12 mouse cellular contexts compared by ENCODE assay signal in the genomic region with DNA sequence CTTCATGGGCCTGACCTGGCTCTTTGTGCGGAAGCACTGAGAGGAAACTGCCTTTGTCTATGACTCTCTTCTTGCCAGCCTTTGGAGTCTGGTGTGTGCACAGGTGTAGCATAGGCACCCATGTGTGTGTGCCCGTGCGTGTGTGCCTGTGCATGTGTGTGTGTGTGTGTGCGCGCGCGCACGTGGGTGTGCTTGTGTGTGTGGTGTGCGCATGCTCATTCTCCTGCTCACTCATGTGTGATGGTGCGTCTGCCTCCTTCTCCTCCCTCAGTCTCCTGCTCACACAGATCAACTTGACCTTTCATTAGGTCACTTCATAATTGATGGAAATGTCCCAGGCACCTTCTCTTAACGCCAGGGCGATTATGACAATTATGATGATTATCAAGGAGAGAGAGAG.
A peak's percentile ranks its signal among the peaks of the same experiment; 100 is the strongest.
DNase-seq lines count a peak whose midpoint lies in the region; ATAC-seq and TF ChIP-seq lines count a peak whose summit lies in the region.
"Had no signal": no experiment of that assay in that cellular context is flagged by ENCODE, and none has a peak within 500 bp of the region (broad histone marks: within the 10 kb centered on the region; RNA-seq: fewer than 3 reads in every experiment).

No protein-coding gene starts in this region.

- no peak overlapping the region for H3K9ac ChIP-seq in forebrain, embryonic 15.5 days (replicated peaks)
- H3K9ac ChIP-seq in midbrain, embryonic 16.5 days (ENCODE audit: low read depth, low read length) = no peak overlapping the region
- H3K9ac ChIP-seq in stomach, postnatal 0 days (ENCODE audit: low read length) = no peak overlapping the region
- no peak overlapping the region for H3K9ac ChIP-seq in liver, embryonic 12.5 days
- H3K9ac ChIP-seq: limb, embryonic 12.5 days; liver, postnatal 0 days had no signal

- H3K27me3 ChIP-seq in forebrain, embryonic 15.5 days = no peaks in the 10 kb centered on the region
- H3K27me3 ChIP-seq in midbrain, embryonic 16.5 days (ENCODE audit: control insufficient read depth, insufficient read depth, low read depth, low read length) = peaks cover 5% of the 10 kb centered on the region
- H3K27me3 ChIP-seq in stomach, postnatal 0 days (ENCODE audit: control insufficient read depth, insufficient read depth, low read length) = no peaks in the 10 kb centered on the region
- H3K27me3 ChIP-seq in liver, embryonic 12.5 days (replicated peaks) = peaks cover 9% of the 10 kb centered on the region; the same call in 1 of the 2 replicates

- TF ChIP-seq EP300 in stomach, postnatal 0 days (optimal IDR thresholded peaks at IDR 0.05) = no peak

- no peak overlapping the region for H3K4me3 ChIP-seq in layer of hippocampus, adult 2 months
- no peak overlapping the region for H3K4me3 ChIP-seq in forebrain, embryonic 15.5 days
- no peak overlapping the region for H3K4me3 ChIP-seq in midbrain, embryonic 16.5 days (ENCODE audit: low read depth, low read length)
- H3K4me3 ChIP-seq in stomach, postnatal 0 days (ENCODE audit: low read depth, low read length) = no peak overlapping the region
- H3K4me3 ChIP-seq in liver, embryonic 12.5 days = no peak overlapping the region
- H3K4me3 ChIP-seq: gastrocnemius, adult 2 months; heart, embryonic 10.5 days; limb, embryonic 12.5 days had no signal

- peak; percentile 32; the same call in 1 of the 2 replicates for ATAC-seq in forebrain, embryonic 15.5 days (replicated peaks)
- ATAC-seq in midbrain, embryonic 16.5 days = peak; percentile 47
- ATAC-seq in stomach, postnatal 0 days (ENCODE audit: low FRiP score, low TSS enrichment) = no peak
- no peak for ATAC-seq in liver, embryonic 12.5 days
- ATAC-seq: liver, postnatal 0 days had no signal

- H3K27ac ChIP-seq in layer of hippocampus, adult 2 months = no peak overlapping the region
- peak overlapping the region; percentile 62 for H3K27ac ChIP-seq in forebrain, embryonic 15.5 days (replicated peaks)
- H3K27ac ChIP-seq in midbrain, embryonic 16.5 days (ENCODE audit: low read length) = peak overlapping the region; percentile 30; the same call in 1 of the 2 replicates
- H3K27ac ChIP-seq in stomach, postnatal 0 days (replicated peaks) = no peak overlapping the region
- H3K27ac ChIP-seq in liver, embryonic 12.5 days = no peak overlapping the region
- H3K27ac ChIP-seq: gastrocnemius, adult 2 months; heart, embryonic 10.5 days; limb, embryonic 12.5 days had no signal

- peak overlapping the region; percentile 25; the same call in 1 of the 2 replicates for H3K4me2 ChIP-seq in forebrain, embryonic 15.5 days (replicated peaks)
- no peak overlapping the region for H3K4me2 ChIP-seq in midbrain, embryonic 16.5 days (ENCODE audit: low read length)
- H3K4me2 ChIP-seq in stomach, postnatal 0 days (replicated peaks; ENCODE audit: low read depth) = no peak overlapping the region
- no peak overlapping the region for H3K4me2 ChIP-seq in liver, embryonic 12.5 days
- H3K4me2 ChIP-seq: limb, embryonic 12.5 days had no signal

- no peak for TF ChIP-seq CTCF in layer of hippocampus, adult 2 months (conservative IDR thresholded peaks at IDR 0.05)
- TF ChIP-seq CTCF in stomach, postnatal 0 days (IDR thresholded peaks at IDR 0.05; ENCODE audit: low read depth) = no peak

- no peaks in the 10 kb centered on the region for H3K9me3 ChIP-seq in forebrain, embryonic 15.5 days
- no peaks in the 10 kb centered on the region for H3K9me3 ChIP-seq in midbrain, embryonic 16.5 days (replicated peaks; ENCODE audit: control insufficient read depth, low read length, poor library complexity, severe bottlenecking)
- H3K9me3 ChIP-seq in stomach, postnatal 0 days (ENCODE audit: control insufficient read depth, low read length) = no peaks in the 10 kb centered on the region
- no peaks in the 10 kb centered on the region for H3K9me3 ChIP-seq in liver, embryonic 12.5 days (replicated peaks)
- H3K9me3 ChIP-seq: heart, embryonic 10.5 days; limb, embryonic 12.5 days had no signal

- 40% methylated on average over 12 of the region's 12 CpGs for WGBS in forebrain, embryonic 15.5 days
- 64% methylated on average over 12 of the region's 12 CpGs for WGBS in midbrain, embryonic 16.5 days
- 80% methylated on average over 12 of the region's 12 CpGs for WGBS in stomach, postnatal 0 days
- WGBS in liver, embryonic 12.5 days (ENCODE audit: insufficient replicate concordance) = 78% methylated on average over 12 of the region's 12 CpGs

- peaks cover 49% of the 10 kb centered on the region for H3K4me1 ChIP-seq in forebrain, embryonic 15.5 days
- peaks cover 18% of the 10 kb centered on the region for H3K4me1 ChIP-seq in midbrain, embryonic 16.5 days (ENCODE audit: control insufficient read depth, insufficient read depth, low read length)
- no peaks in the 10 kb centered on the region for H3K4me1 ChIP-seq in stomach, postnatal 0 days (replicated peaks; ENCODE audit: control insufficient read depth, insufficient read depth)
- no peaks in the 10 kb centered on the region for H3K4me1 ChIP-seq in liver, embryonic 12.5 days

- DNase-seq in layer of hippocampus, adult 11-12 months (ENCODE audit: low spot score) = peak; percentile 16
- DNase-seq in layer of hippocampus, adult 2 months (ENCODE audit: low spot score in 2 of 2) = no peak
- peak; percentile 35 for DNase-seq in R1 (ENCODE audit: low read depth, low spot score)
- no peak for DNase-seq in stomach, postnatal 0 days (ENCODE audit: low spot score)
- DNase-seq in frontal cortex, postnatal 14 days (ENCODE audit: low spot score in 2 of 2) = no peak
- DNase-seq: gastrocnemius, adult 2 months; liver, postnatal 0 days had no signal

- H3K36me3 ChIP-seq in forebrain, embryonic 15.5 days = no peaks in the 10 kb centered on the region
- H3K36me3 ChIP-seq in midbrain, embryonic 16.5 days (ENCODE audit: control insufficient read depth, insufficient read depth, low read length) = no peaks in the 10 kb centered on the region
- H3K36me3 ChIP-seq in stomach, postnatal 0 days (ENCODE audit: control insufficient read depth, insufficient read depth, low read length) = no peaks in the 10 kb centered on the region
- H3K36me3 ChIP-seq in liver, embryonic 12.5 days = no peaks in the 10 kb centered on the region
- H3K36me3 ChIP-seq: heart, embryonic 10.5 days; limb, embryonic 12.5 days had no signal

Comparison
In these comparisons a context has a peak if more than half of its experiments do, and no peak if none do; other contexts are left out.
1. DNase-seq: peak in layer of hippocampus, adult 11-12 months (single experiment) and R1 (single experiment); none in layer of hippocampus, adult 2 months (0 of 2), stomach, postnatal 0 days (single experiment) and frontal cortex, postnatal 14 days (0 of 2).
2. H3K27ac ChIP-seq: peak in forebrain, embryonic 15.5 days (single experiment) and midbrain, embryonic 16.5 days (single experiment); none in layer of hippocampus, adult 2 months (single experiment), stomach, postnatal 0 days (single experiment) and liver, embryonic 12.5 days (single experiment).
3. ATAC-seq: peak in forebrain, embryonic 15.5 days (single experiment) and midbrain, embryonic 16.5 days (single experiment); none in stomach, postnatal 0 days (single experiment) and liver, embryonic 12.5 days (single experiment).